Mouse (Mus musculus) kidney, postnatal 0 days (tissue): ENCODE data around the gene Mapkapk2. TPM values are rescaled to one million over a fixed set of nuclear protein-coding genes. Genes with fewer than 3 reads are reported as not detected.
"Not testable (repeated sequence)": the region's sequence is repeated elsewhere in the genome, so short reads cannot be mapped to it uniquely, and the experiment has no call there.

Source experiments
- ATAC-seq: fragments of 200-750 bp; cut with Nextera tagmentation; replicated peaks from 2 replicates; pipeline ENCODE4 v1.8.0; 2017; ENCODE audit warnings: low read depth, moderate number of reproducible peaks, moderate TSS enrichment, moderate library complexity; ENCODE audit not compliant: low FRiP score
- DNase-seq: peaks from one replicate; pipeline ENCODE4 v3.0.0-alpha.2; 2016; ENCODE audit warnings: low spot score
- H3K27ac ChIP-seq: fragments of 300-500 bp; sonication (generic); 2 replicates; pipeline ENCODE4 v1.5.1; 2014; ENCODE audit warnings: mild to moderate bottlenecking
- H3K27me3 ChIP-seq: fragments of 300-500 bp; sonication (generic); 2 replicates; pipeline ENCODE4 v1.6.1; 2014; ENCODE audit warnings: low read length, mixed read lengths; ENCODE audit not compliant: insufficient read depth
- H3K36me3 ChIP-seq: fragments of 300-500 bp; sonication (generic); 2 replicates; pipeline ENCODE4 v1.6.1; 2014; ENCODE audit warnings: low read length, mixed read lengths; ENCODE audit not compliant: insufficient read depth
- H3K4me1 ChIP-seq: fragments of 300-500 bp; sonication (generic); replicated peaks from 2 replicates; pipeline ENCODE4 v1.6.1; 2014; ENCODE audit warnings: antibody characterized with exemption, low read length, mixed read lengths; ENCODE audit not compliant: insufficient read depth
- H3K4me2 ChIP-seq: fragments of 300-500 bp; sonication (generic); 2 replicates; pipeline ENCODE4 v1.6.1; 2014; ENCODE audit warnings: mild to moderate bottlenecking, low read length, moderate library complexity, mixed read lengths
- H3K4me3 ChIP-seq: fragments of 300-500 bp; sonication (generic); replicated peaks from 2 replicates; pipeline ENCODE4 v1.5.1; 2014; ENCODE audit warnings: low read depth, low read length
- H3K9ac ChIP-seq: fragments of 300-500 bp; sonication (generic); 2 replicates; pipeline ENCODE4 v1.6.1; 2014; ENCODE audit warnings: low read depth, low read length
- H3K9me3 ChIP-seq: fragments of 300-500 bp; sonication (generic); replicated peaks from 2 replicates; pipeline ENCODE4 v1.6.1; 2016; ENCODE audit warnings: low read length, inconsistent platforms, mixed read lengths
- CTCF ChIP-seq: IDR thresholded peaks from 2 replicates; pipeline ENCODE4 v1.5.1; 2016; ENCODE audit warnings: antibody characterized with exemption, low read depth, mild to moderate bottlenecking, moderate library complexity
- WGBS: fragments of 180-500 bp; shearing (Covaris S2); extraction: QIAGEN DNeasy Blood & Tissue Kit; methylation state at CpG from one replicate; pipeline ENCODE4 v1.1.7; 2014; 5-methylcytosine and 5-hydroxymethylcytosine counted together
- polyA plus RNA-seq: library from polyadenylated mRNA; unstranded; fragments of >200 nt; fragmentation: Nextera tagmentation; extraction: Ambion mirVana; gene quantifications from 2 replicates; pipeline ENCODE4 v1.2.1, GENCODE M21; 2015

The Mapkapk2 gene
- polyA plus RNA-seq, 1 experiment from 2014 or later, result 55.9 TPM

DNA sequence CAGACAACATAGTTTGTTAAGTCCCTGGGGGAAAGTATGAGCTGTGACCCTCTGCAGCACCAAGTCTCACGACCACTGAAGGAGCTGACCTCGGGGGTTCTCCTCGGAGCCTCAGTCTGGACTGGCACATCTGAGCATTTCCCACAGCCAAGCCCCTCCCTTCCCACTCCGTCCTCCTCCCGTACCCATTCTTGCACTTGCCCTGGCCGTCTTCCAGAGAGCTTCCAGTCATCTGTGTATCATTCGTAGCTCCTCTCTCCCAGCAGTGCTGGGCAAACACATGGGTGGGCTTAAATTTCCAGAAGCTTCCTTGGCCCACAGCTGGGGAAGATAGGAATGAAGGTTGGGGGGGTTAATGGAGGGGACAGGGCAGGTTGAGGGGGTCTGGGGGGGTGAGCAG is 67.4 kb downstream of the Mapkapk2 start:
- no peaks in the 10 kb centered on the region for H3K36me3 ChIP-seq
- no peak overlapping the region for H3K9ac ChIP-seq
- no peaks in the 10 kb centered on the region for H3K9me3 ChIP-seq
- 38% methylated on average over 7 of the region's 7 CpGs for WGBS
- DNase-seq, result no peak
- no peak overlapping the region for H3K27ac ChIP-seq
- no peak for TF ChIP-seq CTCF
- H3K4me2 ChIP-seq, result no peak overlapping the region
- H3K27me3 ChIP-seq, result no peaks in the 10 kb centered on the region
- H3K4me3 ChIP-seq, result no peak overlapping the region
- H3K4me1 ChIP-seq, result no peaks in the 10 kb centered on the region
- no peak for ATAC-seq

DNA sequence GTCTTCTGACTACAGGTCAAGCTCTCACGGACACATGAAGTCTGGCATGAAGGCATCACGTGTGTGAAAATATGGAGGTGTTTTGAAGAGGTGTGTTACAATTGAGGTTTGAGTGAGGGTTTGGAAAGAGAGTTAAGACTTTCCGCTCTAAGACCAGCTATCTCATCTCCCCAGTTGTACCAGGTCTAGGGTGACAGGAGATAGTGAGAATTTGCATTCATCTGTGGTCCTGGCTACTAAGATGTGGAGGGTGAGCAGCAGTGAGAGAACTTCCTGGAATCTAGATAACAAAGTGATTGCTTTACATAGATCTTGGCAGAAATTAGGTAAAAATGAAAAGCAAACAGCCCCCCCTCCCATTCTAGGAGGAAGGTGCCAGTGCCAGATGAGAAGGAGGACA is 68.4 kb downstream of the Mapkapk2 start:
- H3K9me3 ChIP-seq, result no peaks in the 10 kb centered on the region
- no peak overlapping the region for H3K27ac ChIP-seq
- no peak overlapping the region for H3K4me3 ChIP-seq
- H3K27me3 ChIP-seq, result no peaks in the 10 kb centered on the region
- no peak for TF ChIP-seq CTCF
- no peaks in the 10 kb centered on the region for H3K4me1 ChIP-seq
- 90% methylated on average over 3 of the region's 3 CpGs for WGBS
- no peaks in the 10 kb centered on the region for H3K36me3 ChIP-seq
- no peak overlapping the region for H3K9ac ChIP-seq
- H3K4me2 ChIP-seq, result no peak overlapping the region
- ATAC-seq (no peak), DNase-seq (no peak)

DNA sequence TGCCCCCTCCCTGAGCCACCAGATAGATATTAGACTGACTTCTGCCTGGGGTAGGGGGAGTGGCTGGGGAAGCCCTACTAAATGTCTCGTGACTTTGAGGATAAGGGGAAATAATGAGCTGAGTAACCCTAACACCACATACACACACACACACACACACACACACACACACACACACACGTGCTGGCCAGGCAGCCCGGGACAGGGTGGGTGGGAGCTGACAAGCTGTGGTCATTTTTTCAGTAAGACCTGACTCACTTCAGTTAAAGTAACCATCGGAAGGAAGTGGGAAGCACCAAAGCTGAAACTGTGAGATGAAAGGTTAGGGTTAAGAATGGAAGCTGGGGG is 71.8 kb downstream of the Mapkapk2 start:
- Histone ChIP-seq H3K36me3 (no peaks in the 10 kb centered on the region), H3K9me3 (no peaks in the 10 kb centered on the region), H3K27ac (no peak overlapping the region), H3K4me3 (no peak overlapping the region), H3K27me3 (no peaks in the 10 kb centered on the region), H3K4me1 (no peaks in the 10 kb centered on the region), H3K9ac (no peak overlapping the region), H3K4me2 (no peak overlapping the region)
- no peak for TF ChIP-seq CTCF
- WGBS, result 58% methylated on average over 4 of the region's 4 CpGs
- ATAC-seq (no peak), DNase-seq (no peak)

DNA sequence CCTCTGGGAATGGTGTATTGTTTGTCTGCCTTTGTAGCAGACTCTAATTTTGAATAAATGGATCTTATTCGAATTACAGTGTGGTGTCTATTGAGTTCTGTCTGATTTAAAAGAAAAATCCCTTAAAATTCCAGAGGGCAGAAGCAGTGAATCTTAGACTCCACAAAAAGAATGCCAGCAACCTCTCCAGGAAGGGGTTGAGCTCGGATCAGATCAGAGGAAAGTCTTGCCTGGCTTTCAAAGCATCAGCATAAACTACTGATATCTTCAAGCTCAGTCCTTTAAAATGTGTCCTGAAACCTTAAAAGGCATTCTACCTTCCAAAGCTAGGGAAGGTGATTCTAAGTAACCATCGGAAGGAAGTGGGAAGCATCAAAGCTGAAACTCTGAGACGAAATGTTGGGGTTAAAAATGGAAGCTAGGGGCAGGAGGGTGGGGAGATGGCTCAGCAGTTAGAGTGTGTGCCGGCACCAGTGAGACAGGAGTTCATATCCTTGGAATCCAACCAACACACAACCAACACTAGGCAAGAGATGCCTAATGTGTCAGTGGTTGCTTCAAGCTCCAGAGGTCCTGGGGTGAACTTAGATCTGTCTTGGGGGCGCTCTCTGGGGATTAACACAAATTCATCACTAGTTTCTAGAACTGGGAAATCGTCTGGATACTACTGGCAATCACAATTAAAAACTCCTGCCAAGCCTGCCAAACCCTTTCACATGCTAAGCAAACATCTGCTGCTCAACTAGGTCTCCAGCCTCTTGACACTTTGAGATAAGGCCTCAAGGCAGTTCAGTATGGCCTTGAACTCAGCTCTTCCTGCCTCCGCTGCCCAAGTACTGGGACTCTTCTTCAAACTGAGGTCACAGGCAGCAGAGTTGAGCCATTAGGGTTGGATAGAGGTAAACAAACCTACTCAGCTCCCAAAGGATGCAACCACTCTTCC is 72.5 kb downstream of the Mapkapk2 start:
- no peaks in the 10 kb centered on the region for H3K9me3 ChIP-seq
- no peak for TF ChIP-seq CTCF
- ATAC-seq (no peak), DNase-seq (no peak)
- no peaks in the 10 kb centered on the region for H3K27me3 ChIP-seq
- H3K4me3 ChIP-seq, result no peak overlapping the region
- no peak overlapping the region for H3K9ac ChIP-seq
- H3K4me1 ChIP-seq, result no peaks in the 10 kb centered on the region
- no peak overlapping the region for H3K4me2 ChIP-seq
- no peaks in the 10 kb centered on the region for H3K36me3 ChIP-seq
- 75% methylated on average over 8 of the region's 8 CpGs for WGBS
- H3K27ac ChIP-seq, result no peak overlapping the region

DNA sequence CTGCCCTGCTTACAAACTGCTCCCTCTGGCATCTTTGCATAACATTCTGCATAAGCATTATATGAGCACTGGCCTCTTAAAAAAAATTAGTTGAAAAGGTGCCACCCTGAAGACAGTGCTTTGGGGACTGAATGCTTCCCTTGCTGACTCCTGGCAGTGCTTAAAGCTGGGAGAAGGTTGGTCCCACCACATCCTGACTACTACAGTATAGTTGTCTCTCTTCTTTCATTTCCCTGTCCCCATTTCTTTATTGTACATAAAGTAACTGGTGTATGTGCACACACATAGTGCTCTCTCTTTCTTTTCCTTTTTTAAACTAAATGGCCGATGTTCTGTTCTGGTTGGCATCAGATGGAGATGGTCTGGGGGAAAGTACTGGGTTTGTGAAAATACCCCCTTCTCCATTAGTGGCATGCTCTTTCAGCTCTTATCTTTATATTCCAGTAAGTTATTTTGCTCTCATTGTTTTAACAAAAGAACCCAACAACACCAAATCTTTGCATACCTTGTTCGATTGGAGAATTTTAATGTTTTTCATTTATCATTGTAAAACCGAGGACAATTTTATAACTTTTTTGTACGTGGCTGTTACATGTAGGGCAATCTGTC is 74.3 kb downstream of the Mapkapk2 start:
- not testable (repeated sequence) for DNase-seq, H3K4me1 ChIP-seq, H3K9ac ChIP-seq, H3K27me3 ChIP-seq, H3K4me2 ChIP-seq, H3K36me3 ChIP-seq, H3K9me3 ChIP-seq, ATAC-seq, H3K27ac ChIP-seq, H3K4me3 ChIP-seq
- 74% methylated on average over 4 of the region's 4 CpGs for WGBS

DNA sequence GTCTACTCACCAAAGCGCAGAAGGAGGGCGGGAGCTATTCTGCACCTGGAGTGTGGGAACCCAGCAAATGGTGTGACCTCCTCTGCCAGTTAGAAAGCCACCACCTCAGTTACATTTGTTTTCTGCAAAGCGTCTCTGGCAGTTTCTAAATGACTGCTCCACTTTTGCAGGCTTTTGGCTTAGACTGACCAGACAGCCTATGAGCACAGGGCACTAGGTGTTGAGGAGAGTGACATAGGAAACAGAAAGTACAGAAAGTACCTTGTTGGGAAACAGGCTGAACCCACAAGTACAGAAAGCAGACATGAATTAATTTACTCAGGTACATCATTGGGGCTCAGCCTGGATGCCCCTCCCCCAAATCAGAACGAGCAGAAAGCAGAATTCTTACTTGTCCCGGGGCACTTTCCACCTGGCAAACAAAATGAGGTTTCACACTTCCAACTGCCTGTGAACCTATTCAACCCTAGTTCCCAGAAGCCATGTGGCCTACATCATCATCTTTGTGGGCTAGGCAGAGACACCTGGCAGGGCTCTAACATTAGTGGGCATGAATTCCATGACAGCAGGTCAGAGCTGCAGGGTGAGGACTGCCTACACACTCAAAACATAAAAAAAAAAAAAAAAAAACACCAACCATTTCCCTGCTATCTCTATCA is 74.9 kb downstream of the Mapkapk2 start:
- H3K9ac ChIP-seq, result no peak overlapping the region
- no peaks in the 10 kb centered on the region for H3K36me3 ChIP-seq
- no peak for ATAC-seq
- no peaks in the 10 kb centered on the region for H3K27me3 ChIP-seq
- TF ChIP-seq CTCF, result no peak
- no peak overlapping the region for H3K4me3 ChIP-seq
- no peak overlapping the region for H3K4me2 ChIP-seq
- 35% methylated on average over 5 of the region's 5 CpGs for WGBS
- no peaks in the 10 kb centered on the region for H3K4me1 ChIP-seq
- no peak for DNase-seq
- no peaks in the 10 kb centered on the region for H3K9me3 ChIP-seq
- no peak overlapping the region for H3K27ac ChIP-seq
